Mouse (Mus musculus): ENCODE data around the gene Haus4. TPM values are rescaled to one million over a fixed set of nuclear protein-coding genes. Genes with fewer than 3 reads are reported as not detected.

The Haus4 gene
- polyA plus RNA-seq, 1 experiment, result 107 TPM

DNA sequence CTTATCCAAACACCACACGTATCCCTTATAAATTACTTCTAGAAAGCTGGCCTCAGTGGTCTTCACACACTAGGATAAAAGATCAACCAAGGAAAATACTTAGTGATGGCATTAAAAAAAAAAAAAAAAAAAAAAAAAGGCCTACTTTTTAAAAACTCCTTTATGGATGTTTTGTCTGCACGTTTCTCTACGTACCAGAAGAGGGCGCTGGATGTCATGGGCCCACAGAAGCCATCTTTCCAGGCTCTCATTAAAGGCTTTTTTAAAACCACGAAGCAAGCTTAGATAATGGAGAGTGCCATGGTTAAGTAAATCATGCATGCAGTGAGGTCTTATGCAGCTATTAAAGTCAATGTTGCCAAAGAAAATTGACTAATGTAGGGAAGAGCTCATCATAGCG, 30.8 kb downstream of the Haus4 start:
- peaks cover 11% of the 10 kb centered on the region for H3K4me1 ChIP-seq (ENCODE audit: control insufficient read depth, insufficient read depth, low read length)
- H3K27me3 ChIP-seq (ENCODE audit: control insufficient read depth, insufficient read depth, low read length), result no peaks in the 10 kb centered on the region
- TF ChIP-seq CTCF (IDR thresholded peaks at IDR 0.05; ENCODE audit: control insufficient read depth, insufficient read depth, insufficient replicate concordance, low read depth, low read length), result no peak
- no peak for TF ChIP-seq POLR2A (IDR thresholded peaks at IDR 0.05; ENCODE audit: control insufficient read depth, low read depth, low read length)
- H3K4me3 ChIP-seq (ENCODE audit: control insufficient read depth, low read depth, low read length), result no peak overlapping the region
- H3K27ac ChIP-seq (ENCODE audit: control insufficient read depth, insufficient read depth, low read depth, low read length), result no peak overlapping the region
- H3K36me3 ChIP-seq (ENCODE audit: control insufficient read depth, insufficient read depth, low read length), result no peaks in the 10 kb centered on the region

DNA sequence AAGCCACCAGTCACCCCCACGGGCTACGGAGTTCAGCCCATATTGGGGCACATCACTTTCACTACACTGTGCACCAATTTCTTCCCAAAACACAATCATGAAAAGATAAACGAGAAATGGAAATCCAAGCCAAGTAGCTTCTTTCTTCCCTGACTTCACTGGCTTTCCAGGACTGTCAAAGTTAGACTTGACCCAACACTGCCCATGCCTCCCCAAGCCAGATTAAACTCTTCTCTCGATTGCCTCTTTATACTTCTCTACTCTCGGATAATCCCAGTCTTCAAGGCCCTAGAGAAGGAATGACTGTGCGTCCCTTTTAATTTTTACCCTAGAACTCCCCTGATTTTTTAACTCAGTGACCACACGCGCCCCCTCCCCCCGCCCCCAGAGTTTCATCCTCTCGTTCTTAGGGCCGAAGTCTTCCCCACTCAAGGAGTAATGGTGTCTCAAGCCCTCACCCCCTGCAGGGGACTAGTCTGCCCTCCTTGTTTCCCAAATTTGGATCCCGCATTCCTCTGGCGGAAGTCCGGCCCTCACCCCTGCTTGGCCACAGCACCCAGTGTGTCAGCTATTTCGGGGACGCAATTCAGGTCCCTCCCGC, 37.6 kb downstream of the Haus4 start:
- H3K4me3 ChIP-seq (ENCODE audit: control insufficient read depth, low read depth, low read length), result peak overlapping the region; percentile 95
- H3K27me3 ChIP-seq (ENCODE audit: control insufficient read depth, insufficient read depth, low read length), result no peaks in the 10 kb centered on the region
- H3K27ac ChIP-seq (ENCODE audit: control insufficient read depth, insufficient read depth, low read depth, low read length), result peak overlapping the region; percentile 90
- H3K36me3 ChIP-seq (ENCODE audit: control insufficient read depth, insufficient read depth, low read length), result peaks cover 4% of the 10 kb centered on the region
- peaks cover 2% of the 10 kb centered on the region for H3K4me1 ChIP-seq (ENCODE audit: control insufficient read depth, insufficient read depth, low read length)
- TF ChIP-seq POLR2A (IDR thresholded peaks at IDR 0.05; ENCODE audit: control insufficient read depth, low read depth, low read length) (no peak), CTCF (IDR thresholded peaks at IDR 0.05; ENCODE audit: control insufficient read depth, insufficient read depth, insufficient replicate concordance, low read depth, low read length) (peak; percentile 2; the same call in 1 of the 2 replicates)

DNA sequence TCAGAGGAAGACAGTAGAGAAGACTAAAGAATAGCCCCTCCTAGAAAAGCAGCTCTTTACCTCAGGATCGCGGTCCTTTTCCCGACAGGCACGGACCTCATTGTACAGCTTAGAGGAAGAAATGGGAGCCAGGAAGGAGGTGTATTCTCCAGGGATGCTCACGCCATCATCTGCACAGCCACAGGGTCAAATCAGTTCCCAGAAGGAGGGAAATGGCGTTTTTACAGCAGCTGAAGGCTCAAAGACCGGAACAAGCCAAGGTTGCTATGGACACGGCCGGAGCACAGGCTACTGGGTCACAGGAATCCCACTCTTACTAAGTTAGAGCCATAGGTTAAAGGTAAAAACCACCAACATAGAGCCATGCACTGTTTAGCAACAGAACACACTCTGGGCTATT, 44.6 kb downstream of the Haus4 start:
- TF ChIP-seq POLR2A (IDR thresholded peaks at IDR 0.05; ENCODE audit: control insufficient read depth, low read depth, low read length) (no peak), CTCF (IDR thresholded peaks at IDR 0.05; ENCODE audit: control insufficient read depth, insufficient read depth, insufficient replicate concordance, low read depth, low read length) (no peak)
- no peak overlapping the region for H3K4me3 ChIP-seq (ENCODE audit: control insufficient read depth, low read depth, low read length)
- H3K36me3 ChIP-seq (ENCODE audit: control insufficient read depth, insufficient read depth, low read length), result peaks cover 9% of the 10 kb centered on the region
- no peaks in the 10 kb centered on the region for H3K4me1 ChIP-seq (ENCODE audit: control insufficient read depth, insufficient read depth, low read length)
- no peaks in the 10 kb centered on the region for H3K27me3 ChIP-seq (ENCODE audit: control insufficient read depth, insufficient read depth, low read length)
- no peak overlapping the region for H3K27ac ChIP-seq (ENCODE audit: control insufficient read depth, insufficient read depth, low read depth, low read length)

DNA sequence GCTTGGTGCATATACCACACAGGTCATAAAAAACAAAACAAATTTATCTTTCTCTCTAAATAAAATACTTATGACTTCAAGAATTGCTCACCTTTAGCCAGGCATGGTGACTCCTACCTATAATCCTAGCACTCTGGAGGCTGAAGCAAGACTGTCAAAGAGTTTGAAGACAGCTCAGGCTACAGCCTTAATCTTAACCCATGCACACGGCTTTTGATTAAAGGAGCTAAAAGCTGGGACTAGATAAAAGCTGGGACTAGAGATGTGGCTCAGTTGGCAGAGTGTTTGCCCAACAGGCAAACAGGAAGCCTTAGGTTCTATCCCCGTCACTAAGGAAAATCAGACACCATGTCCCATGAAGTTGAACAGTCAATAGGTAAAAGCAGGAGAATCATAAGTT, 51.3 kb downstream of the Haus4 start:
- Histone ChIP-seq H3K36me3 (ENCODE audit: control insufficient read depth, insufficient read depth, low read length) (peaks cover 2% of the 10 kb centered on the region; the same call in 1 of the 2 replicates), H3K27ac (ENCODE audit: control insufficient read depth, insufficient read depth, low read depth, low read length) (no peak overlapping the region), H3K27me3 (ENCODE audit: control insufficient read depth, insufficient read depth, low read length) (no peaks in the 10 kb centered on the region), H3K4me3 (ENCODE audit: control insufficient read depth, low read depth, low read length) (no peak overlapping the region), H3K4me1 (ENCODE audit: control insufficient read depth, insufficient read depth, low read length) (no peaks in the 10 kb centered on the region)
- TF ChIP-seq POLR2A (IDR thresholded peaks at IDR 0.05; ENCODE audit: control insufficient read depth, low read depth, low read length), result no peak
- no peak for TF ChIP-seq CTCF (IDR thresholded peaks at IDR 0.05; ENCODE audit: control insufficient read depth, insufficient read depth, insufficient replicate concordance, low read depth, low read length)

DNA sequence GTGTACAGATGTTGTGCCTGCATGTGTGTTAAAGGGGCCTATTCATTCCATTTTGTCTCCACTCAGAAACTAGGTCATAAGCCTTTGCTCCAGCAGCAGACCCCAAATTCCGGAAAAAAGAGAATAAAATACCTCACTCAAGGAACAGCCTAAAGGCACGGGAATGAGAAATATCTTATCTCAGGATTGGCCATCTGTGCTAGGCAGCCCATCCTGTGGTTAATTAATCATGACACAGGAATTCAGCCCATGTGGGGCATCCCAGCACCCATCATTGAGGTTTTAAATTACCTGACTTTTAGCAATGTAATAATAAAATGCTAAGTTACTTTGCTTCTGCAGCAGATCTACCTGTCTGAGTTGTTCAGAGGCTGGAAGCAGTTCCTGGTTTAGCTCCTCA, 53.1 kb downstream of the Haus4 start:
- Histone ChIP-seq H3K4me3 (ENCODE audit: control insufficient read depth, low read depth, low read length) (no peak overlapping the region), H3K27me3 (ENCODE audit: control insufficient read depth, insufficient read depth, low read length) (no peaks in the 10 kb centered on the region)

DNA sequence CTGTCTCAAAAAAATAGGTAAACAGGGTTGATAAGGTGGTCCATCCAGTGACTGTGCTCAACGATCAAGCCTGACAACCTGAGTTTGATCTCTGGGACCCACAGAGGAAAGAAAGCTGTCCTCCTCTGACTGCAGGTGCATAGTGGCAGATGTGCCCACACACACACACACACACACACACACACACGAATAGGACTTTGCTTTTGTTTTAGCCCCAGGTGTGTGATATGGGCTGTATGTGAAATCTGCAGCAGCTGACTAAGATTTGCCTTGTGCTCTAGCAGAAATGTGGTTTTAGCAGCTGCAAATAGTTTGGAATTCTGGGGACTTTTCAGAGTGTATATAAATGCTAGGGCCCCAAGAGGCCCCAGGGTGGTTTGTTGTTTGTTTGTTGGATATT, 55.1 kb downstream of the Haus4 start:
- Histone ChIP-seq H3K36me3 (ENCODE audit: control insufficient read depth, insufficient read depth, low read length) (no peaks in the 10 kb centered on the region), H3K27ac (ENCODE audit: control insufficient read depth, insufficient read depth, low read depth, low read length) (no peak overlapping the region), H3K27me3 (ENCODE audit: control insufficient read depth, insufficient read depth, low read length) (no peaks in the 10 kb centered on the region), H3K4me1 (ENCODE audit: control insufficient read depth, insufficient read depth, low read length) (no peaks in the 10 kb centered on the region), H3K4me3 (ENCODE audit: control insufficient read depth, low read depth, low read length) (no peak overlapping the region)
- TF ChIP-seq POLR2A (IDR thresholded peaks at IDR 0.05; ENCODE audit: control insufficient read depth, low read depth, low read length) (no peak), CTCF (IDR thresholded peaks at IDR 0.05; ENCODE audit: control insufficient read depth, insufficient read depth, insufficient replicate concordance, low read depth, low read length) (no peak)

More for the DNA sequence above, 53.1 kb downstream of the Haus4 start:
- TF ChIP-seq POLR2A (IDR thresholded peaks at IDR 0.05; ENCODE audit: control insufficient read depth, low read depth, low read length) (no peak), CTCF (IDR thresholded peaks at IDR 0.05; ENCODE audit: control insufficient read depth, insufficient read depth, insufficient replicate concordance, low read depth, low read length) (no peak)
- Histone ChIP-seq H3K27ac (ENCODE audit: control insufficient read depth, insufficient read depth, low read depth, low read length) (no peak overlapping the region), H3K4me1 (ENCODE audit: control insufficient read depth, insufficient read depth, low read length) (no peaks in the 10 kb centered on the region), H3K36me3 (ENCODE audit: control insufficient read depth, insufficient read depth, low read length) (no peaks in the 10 kb centered on the region)

DNA sequence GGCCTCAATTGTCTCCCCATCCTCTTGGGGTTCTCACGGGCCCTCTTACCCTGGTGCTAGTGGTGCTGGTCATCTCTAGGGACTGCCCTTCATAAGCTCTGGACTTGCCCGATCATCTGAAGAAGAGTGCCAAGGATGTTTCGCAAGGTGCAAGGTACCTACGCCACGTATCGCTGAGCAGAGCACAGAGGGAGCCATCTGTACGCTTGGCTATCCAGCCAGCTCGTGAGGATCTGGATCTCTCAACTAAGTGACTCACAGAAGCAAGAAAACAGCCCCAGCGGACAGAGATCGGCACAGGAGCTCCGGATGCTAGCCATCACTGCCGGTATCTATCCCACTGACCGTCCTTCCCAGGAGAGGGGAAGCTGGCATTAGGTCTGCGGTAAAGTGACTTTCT, 57.7 kb downstream of the Haus4 start:
- Histone ChIP-seq H3K4me1 (ENCODE audit: control insufficient read depth, insufficient read depth, low read length) (no peaks in the 10 kb centered on the region; the same call in 1 of the 2 replicates), H3K36me3 (ENCODE audit: control insufficient read depth, insufficient read depth, low read length) (no peaks in the 10 kb centered on the region), H3K27me3 (ENCODE audit: control insufficient read depth, insufficient read depth, low read length) (no peaks in the 10 kb centered on the region), H3K4me3 (ENCODE audit: control insufficient read depth, low read depth, low read length) (no peak overlapping the region), H3K27ac (ENCODE audit: control insufficient read depth, insufficient read depth, low read depth, low read length) (no peak overlapping the region)
- no peak for TF ChIP-seq POLR2A (IDR thresholded peaks at IDR 0.05; ENCODE audit: control insufficient read depth, low read depth, low read length)
- no peak for TF ChIP-seq CTCF (IDR thresholded peaks at IDR 0.05; ENCODE audit: control insufficient read depth, insufficient read depth, insufficient replicate concordance, low read depth, low read length)
